Mouse (Mus musculus) kidney, adult 2 months (tissue): ENCODE results near the gene Irak2.
"Not testable (repeated sequence)": the region's sequence is repeated elsewhere in the genome, so short reads cannot be mapped to it uniquely, and the experiment has no call there.

Experiments
- CTCF ChIP-seq: fragments of 200-500 bp; conservative IDR thresholded peaks from 2 replicates; pipeline ENCODE4 v1.5.1; 2011; ENCODE audit warnings: low read depth, mild to moderate bottlenecking, control low read depth, low read length, moderate library complexity, mixed read lengths; ENCODE audit not compliant: insufficient read depth, insufficient read length
- POLR2A ChIP-seq: fragments of 200-500 bp; IDR thresholded peaks from one replicate; pipeline ENCODE4 v1.6.1; 2011; ENCODE audit warnings: low read depth, low read length, control low read depth

GRCm38 (mm10) chr6:113713389-113713788, 75.1 kb downstream of the Irak2 start:
- not testable (repeated sequence) for TF ChIP-seq CTCF, POLR2A
